Mouse (Mus musculus) liver, embryonic 14.5 days (tissue): ENCODE measurements around the gene Klk1b3.

ENCODE experiments used
- CTCF ChIP-seq: IDR thresholded peaks from 2 replicates; pipeline ENCODE4 v1.5.1; 2016; ENCODE audit warnings: antibody characterized with exemption, low read depth, control low read depth
- EP300 ChIP-seq: IDR thresholded peaks from 2 replicates; pipeline ENCODE4 v1.6.1; 2016; ENCODE audit warnings: antibody characterized with exemption, low read depth

DNA sequence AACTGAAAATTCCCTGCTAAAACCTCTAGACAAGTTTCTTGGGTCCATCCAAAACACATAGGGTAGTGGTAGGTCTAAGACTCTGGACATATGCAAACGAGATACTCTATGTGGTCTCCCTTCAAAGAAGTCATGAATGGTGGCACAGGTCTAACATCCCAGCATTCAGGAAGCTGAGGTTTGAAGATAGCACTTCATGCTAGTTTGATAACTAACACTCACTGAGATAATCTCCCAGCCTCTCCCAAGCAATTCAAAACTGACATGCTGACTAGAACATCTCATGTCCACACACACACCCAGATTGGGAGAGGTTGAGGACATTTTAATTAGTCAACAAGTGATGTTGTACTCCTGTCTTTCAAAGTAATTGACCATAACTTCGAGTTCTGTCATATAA, 41.9 kb downstream of the Klk1b3 start:
- no peak for TF ChIP-seq CTCF
- no peak for TF ChIP-seq EP300
